Mouse (Mus musculus) liver, adult 2 months (tissue): ENCODE measurements around the gene Camkk1. TPM values are rescaled to one million over a fixed set of nuclear protein-coding genes. Genes with fewer than 3 reads are reported as not detected.

ENCODE experiments used
- DNase-seq: peaks from one replicate; pipeline ENCODE4 v3.0.0-alpha.2; 2011; ENCODE audit warnings: low read depth, low spot score; ENCODE audit errors: extremely low read depth
- H3K27ac ChIP-seq: fragments of 200-500 bp; replicated peaks from 2 replicates; pipeline ENCODE4 v1.5.1; 2012; ENCODE audit warnings: low read depth, mild to moderate bottlenecking, control low read depth, inconsistent platforms, low read length; ENCODE audit not compliant: insufficient read depth
- H3K27me3 ChIP-seq: fragments of 200-500 bp; 2 replicates; pipeline ENCODE4 v1.6.1; 2012; ENCODE audit warnings: mild to moderate bottlenecking, moderate library complexity, low read length, inconsistent platforms; ENCODE audit not compliant: control insufficient read depth, insufficient read depth
- H3K36me3 ChIP-seq: fragments of 200-500 bp; 2 replicates; pipeline ENCODE4 v1.6.1; 2012; ENCODE audit warnings: low read length, inconsistent platforms; ENCODE audit not compliant: control insufficient read depth, insufficient read depth
- H3K4me1 ChIP-seq: fragments of 200-500 bp; 2 replicates; pipeline ENCODE4 v1.6.1; 2011; ENCODE audit warnings: low read length; ENCODE audit not compliant: control insufficient read depth, insufficient read depth
- H3K4me3 ChIP-seq: fragments of 200-500 bp; 2 replicates; pipeline ENCODE4 v1.5.1; 2011; ENCODE audit warnings: low read depth, mild to moderate bottlenecking, control low read depth, low read length, moderate library complexity; ENCODE audit not compliant: insufficient read depth
- H3K79me2 ChIP-seq: fragments of 200-500 bp; 2 replicates; pipeline ENCODE4 v1.6.1; 2012; ENCODE audit warnings: inconsistent platforms, mild to moderate bottlenecking, low read length, moderate library complexity; ENCODE audit not compliant: control insufficient read depth, insufficient read depth
- H3K9ac ChIP-seq: fragments of 200-500 bp; 2 replicates; pipeline ENCODE4 v1.6.1; 2012; ENCODE audit warnings: low read depth, mild to moderate bottlenecking, control low read depth, inconsistent platforms, low read length
- CTCF ChIP-seq: fragments of 200-500 bp; IDR thresholded peaks from 2 replicates; pipeline ENCODE4 v1.5.1; 2011; ENCODE audit warnings: low read depth, low read length, control low read depth
- POLR2A ChIP-seq: fragments of 200-500 bp; IDR thresholded peaks from 2 replicates; pipeline ENCODE4 v1.6.1; 2011; ENCODE audit warnings: low read length, control low read depth; ENCODE audit not compliant: insufficient read depth; ENCODE audit errors: extremely low read depth
- WGBS: fragments of 180-500 bp; shearing (Covaris S2); methylation state at CpG from one replicate; pipeline ENCODE4 v1.1.7; 2018; 5-methylcytosine and 5-hydroxymethylcytosine counted together
- polyA plus RNA-seq: library from polyadenylated mRNA; depleted of rRNA; stranded (reverse); fragments of >200 nt; gene quantifications from 2 replicates; pipeline ENCODE4 v1.2.3, GENCODE M21; 2012
- total RNA-seq: library from RNA; depleted of rRNA; stranded (reverse); fragments of >200 nt; gene quantifications from 2 replicates; pipeline ENCODE4 v1.2.3, GENCODE M21; 2014

Gene Camkk1
- total and polyA plus RNA-seq, 2 experiments: 0.12 to 0.28 TPM

DNA sequence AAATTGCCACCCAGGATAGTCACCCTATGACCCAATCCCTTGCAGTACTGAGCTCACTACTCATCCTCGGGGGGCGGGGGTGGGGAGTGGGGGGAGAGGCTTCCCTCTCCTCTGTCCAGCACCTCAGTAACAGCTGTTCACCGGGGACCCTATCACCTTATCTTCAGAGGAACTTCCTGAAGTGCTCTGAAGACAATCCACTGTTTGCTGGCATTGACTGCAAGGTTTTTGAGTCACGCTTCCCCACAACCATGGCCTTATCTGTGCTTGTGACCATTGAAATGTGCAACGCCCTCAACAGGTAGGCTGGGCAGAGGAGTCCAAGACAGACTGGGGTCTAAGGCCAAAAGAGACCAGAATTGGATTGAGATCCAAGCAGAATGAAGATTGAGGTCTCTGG, 31.0 kb upstream of the Camkk1 start:
- WGBS: 60% methylated on average over 5 of the region's 5 CpGs

DNA sequence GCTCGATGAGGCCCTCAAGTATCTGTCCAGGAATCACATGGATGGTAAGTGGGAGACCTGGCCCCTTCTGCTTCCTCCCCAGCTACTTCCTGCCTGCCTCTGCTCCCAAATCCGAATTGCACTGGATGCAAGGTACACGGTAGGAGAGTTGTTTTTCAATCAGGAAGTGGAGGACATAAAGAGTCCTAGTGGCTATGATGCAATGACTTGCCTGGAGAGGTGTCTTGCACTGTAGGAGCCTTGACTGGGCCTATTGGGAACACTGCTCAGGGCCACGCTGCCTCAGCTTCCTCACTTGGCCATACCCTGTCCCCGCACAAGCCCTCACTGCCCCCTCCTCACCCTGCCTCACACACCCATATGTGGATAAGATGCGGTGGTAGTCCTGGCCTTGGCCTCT, 29.8 kb upstream of the Camkk1 start:
- Histone ChIP-seq H3K4me3 (no peak overlapping the region), H3K9ac (no peak overlapping the region), H3K4me1 (no peaks in the 10 kb centered on the region), H3K36me3 (no peaks in the 10 kb centered on the region), H3K79me2 (no peaks in the 10 kb centered on the region), H3K27me3 (no peaks in the 10 kb centered on the region), H3K27ac (no peak overlapping the region)
- 74% methylated on average over 6 of the region's 6 CpGs for WGBS
- TF ChIP-seq POLR2A (no peak), CTCF (no peak)
- no peak for DNase-seq

More for the DNA sequence above, 31.0 kb upstream of the Camkk1 start:
- no peak for DNase-seq
- H3K79me2 ChIP-seq: no peaks in the 10 kb centered on the region
- H3K9ac ChIP-seq: no peak overlapping the region
- no peak overlapping the region for H3K4me3 ChIP-seq
- no peak for TF ChIP-seq POLR2A
- TF ChIP-seq CTCF: no peak
- no peaks in the 10 kb centered on the region for H3K4me1 ChIP-seq
- H3K27ac ChIP-seq: no peak overlapping the region
- no peaks in the 10 kb centered on the region for H3K36me3 ChIP-seq
- no peaks in the 10 kb centered on the region for H3K27me3 ChIP-seq

DNA sequence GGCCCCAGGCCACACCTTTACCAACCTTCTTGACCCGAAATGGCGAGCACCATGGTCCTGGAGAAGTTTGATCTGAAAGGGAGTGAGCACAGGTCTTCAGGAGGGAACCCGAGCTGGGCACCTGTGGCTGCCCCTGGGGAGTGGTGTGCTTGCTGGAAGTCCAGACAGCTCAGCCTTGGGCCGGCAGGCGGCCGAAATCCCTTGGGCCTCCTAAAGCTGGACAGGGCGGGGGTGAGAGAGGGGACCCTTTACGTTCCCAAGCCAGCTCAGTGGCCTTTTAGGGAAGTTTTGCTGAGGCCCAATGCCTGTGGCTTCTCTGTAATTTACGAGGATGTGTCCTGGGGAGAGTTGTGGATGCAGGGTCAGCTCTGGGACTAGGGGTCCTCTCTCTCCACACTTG, 28.1 kb upstream of the Camkk1 start:
- no peak overlapping the region for H3K27ac ChIP-seq
- DNase-seq: no peak
- WGBS: 86% methylated on average over 9 of the region's 9 CpGs

DNA sequence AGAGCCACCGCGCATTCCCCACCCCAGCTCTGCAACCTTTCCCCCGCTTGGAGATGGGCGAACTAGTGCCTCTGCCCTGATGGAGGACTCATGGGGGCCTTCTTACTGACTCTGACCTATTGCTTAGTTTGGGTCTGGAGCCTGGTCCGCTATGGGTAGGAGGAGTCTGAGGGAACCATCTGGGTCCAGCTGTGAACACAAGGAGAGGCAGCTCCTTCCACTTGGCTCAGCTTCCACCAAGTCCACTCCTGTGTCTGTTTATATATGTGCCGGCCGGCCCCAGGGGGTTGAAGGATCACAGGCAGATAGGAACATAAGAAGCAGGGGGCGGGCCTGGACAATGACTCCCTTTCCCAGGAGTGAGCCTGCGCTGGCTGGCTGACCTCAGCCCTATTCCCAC, 26.8 kb upstream of the Camkk1 start:
- Histone ChIP-seq H3K4me3 (no peak overlapping the region), H3K4me1 (no peaks in the 10 kb centered on the region), H3K79me2 (no peaks in the 10 kb centered on the region), H3K9ac (no peak overlapping the region), H3K27ac (no peak overlapping the region), H3K36me3 (no peaks in the 10 kb centered on the region), H3K27me3 (no peaks in the 10 kb centered on the region; the same call in 1 of the 2 replicates)
- no peak for TF ChIP-seq CTCF
- TF ChIP-seq POLR2A: no peak
- DNase-seq: no peak
- whole genome bisulfite sequencing: 74% methylated on average over 9 of the region's 9 CpGs

More for the DNA sequence above, 28.1 kb upstream of the Camkk1 start:
- no peak for TF ChIP-seq POLR2A
- no peak for TF ChIP-seq CTCF
- no peaks in the 10 kb centered on the region for H3K36me3 ChIP-seq
- no peaks in the 10 kb centered on the region for H3K79me2 ChIP-seq
- no peaks in the 10 kb centered on the region for H3K4me1 ChIP-seq
- no peak overlapping the region for H3K4me3 ChIP-seq
- no peaks in the 10 kb centered on the region; the same call in 1 of the 2 replicates for H3K27me3 ChIP-seq
- H3K9ac ChIP-seq: no peak overlapping the region

DNA sequence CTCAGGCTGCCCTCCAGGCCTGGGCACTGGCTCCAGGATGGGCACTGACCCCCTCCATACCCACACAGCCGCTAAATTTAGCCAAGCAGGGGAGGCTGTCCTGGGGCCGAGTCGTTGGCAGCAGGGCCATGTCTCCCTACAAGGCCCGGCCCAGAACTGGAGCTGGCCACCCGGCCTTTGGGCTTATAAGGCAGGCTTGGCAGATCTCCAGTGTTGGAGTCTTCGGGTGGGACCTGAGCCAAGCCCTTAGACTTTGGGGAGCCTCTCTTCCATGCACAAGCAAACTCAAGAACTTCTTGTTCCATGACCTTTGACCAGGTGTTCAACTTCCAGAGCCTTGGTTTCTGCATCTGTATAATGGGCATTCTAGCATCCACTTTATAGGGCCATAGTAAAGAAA, 22.5 kb upstream of the Camkk1 start:
- H3K27me3 ChIP-seq: no peaks in the 10 kb centered on the region; the same call in 1 of the 2 replicates
- WGBS: 90% methylated on average over 6 of the region's 6 CpGs
- TF ChIP-seq CTCF (no peak), POLR2A (no peak)
- H3K27ac ChIP-seq: no peak overlapping the region
- H3K9ac ChIP-seq: no peak overlapping the region
- H3K79me2 ChIP-seq: no peaks in the 10 kb centered on the region
- no peak for DNase-seq
- H3K4me3 ChIP-seq: no peak overlapping the region
- H3K36me3 ChIP-seq: no peaks in the 10 kb centered on the region
- H3K4me1 ChIP-seq: no peaks in the 10 kb centered on the region

DNA sequence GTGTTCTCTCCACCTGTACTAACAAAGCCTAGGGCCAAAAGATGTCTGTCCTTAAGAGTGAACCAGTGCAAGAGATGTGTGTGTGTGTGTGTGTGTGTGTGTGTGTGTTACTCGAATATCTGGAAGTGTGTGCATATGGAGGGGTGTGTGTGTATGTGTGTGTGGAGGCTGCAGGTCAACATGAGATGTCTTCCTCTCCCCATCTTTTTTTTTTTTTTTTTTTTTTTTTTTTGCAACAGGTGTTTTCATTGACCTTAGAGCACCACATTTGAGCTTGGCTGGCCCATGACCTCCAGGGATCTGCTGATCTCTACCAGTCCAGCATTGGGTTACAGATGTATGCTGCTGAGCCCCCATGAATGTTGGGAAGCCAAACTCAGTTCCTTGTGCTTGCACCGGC, 22.0 kb upstream of the Camkk1 start:
- H3K27ac ChIP-seq: no peak overlapping the region
- no peak for DNase-seq
- H3K9ac ChIP-seq: no peak overlapping the region
- H3K79me2 ChIP-seq: no peaks in the 10 kb centered on the region
- no peaks in the 10 kb centered on the region for H3K36me3 ChIP-seq
- H3K4me1 ChIP-seq: no peaks in the 10 kb centered on the region
- no peak for TF ChIP-seq CTCF
- no peak for TF ChIP-seq POLR2A
- H3K4me3 ChIP-seq: no peak overlapping the region
- 89% methylated on average over 2 of the region's 2 CpGs for WGBS
- H3K27me3 ChIP-seq: no peaks in the 10 kb centered on the region; the same call in 1 of the 2 replicates
